Mouse (Mus musculus): ENCODE data around the gene Gm39115. TPM values are rescaled to one million over a fixed set of nuclear protein-coding genes. Genes with fewer than 3 reads are reported as not detected.
"Not testable (repeated sequence)": the region's sequence is repeated elsewhere in the genome, so short reads cannot be mapped to it uniquely, and the experiment has no call there.

The Gm39115 gene
- polyA plus RNA-seq (2015; fragmentation: Nextera tagmentation; extraction: Ambion mirVana) = not detected in 2 replicates

GRCm38 (mm10) chr7:142135934-142136333 lies at the start of gene Gm39115:
Gene Gm39115 (minus strand): TSS chr7:142136034.
- H3K4me2 ChIP-seq (ENCODE audit: low read depth, low read length); ATAC-seq: not testable (repeated sequence)

GRCm38 (mm10) chr7:142181021-142181420 lies 45.2 kb upstream of the Gm39115 start:
- no peak for ATAC-seq

More at GRCm38 (mm10) chr7:142135934-142136333, at the start of gene Gm39115:
- H3K9ac ChIP-seq (ENCODE audit: low read depth, low read length); H3K9me3 ChIP-seq (ENCODE audit: control insufficient read depth, low read length); H3K36me3 ChIP-seq (ENCODE audit: control insufficient read depth, insufficient read depth, low read length); H3K4me3 ChIP-seq (ENCODE audit: low read length); H3K27me3 ChIP-seq (replicated peaks; ENCODE audit: control insufficient read depth, insufficient read depth, low read length); H3K4me1 ChIP-seq (ENCODE audit: control insufficient read depth, insufficient read depth, low read length); H3K27ac ChIP-seq (ENCODE audit: low read length): not testable (repeated sequence)
- 52% methylated on average over 2 of the region's 2 CpGs for WGBS

GRCm38 (mm10) chr7:142178685-142179084 lies 42.9 kb upstream of the Gm39115 start:
- no peaks in the 10 kb centered on the region for H3K9me3 ChIP-seq (ENCODE audit: control insufficient read depth, low read length)
- H3K4me3 ChIP-seq (ENCODE audit: low read length) = no peak overlapping the region
- no peaks in the 10 kb centered on the region for H3K36me3 ChIP-seq (ENCODE audit: control insufficient read depth, insufficient read depth, low read length)
- WGBS = 76% methylated on average over 1 of the region's 1 CpGs
- H3K27me3 ChIP-seq (replicated peaks; ENCODE audit: control insufficient read depth, insufficient read depth, low read length) = no peaks in the 10 kb centered on the region
- no peak overlapping the region for H3K27ac ChIP-seq (ENCODE audit: low read length)
- H3K9ac ChIP-seq (ENCODE audit: low read depth, low read length) = no peak overlapping the region
- no peak overlapping the region for H3K4me2 ChIP-seq (ENCODE audit: low read depth, low read length)
- no peak for ATAC-seq
- no peaks in the 10 kb centered on the region for H3K4me1 ChIP-seq (ENCODE audit: control insufficient read depth, insufficient read depth, low read length)

More at GRCm38 (mm10) chr7:142181021-142181420, 45.2 kb upstream of the Gm39115 start:
- WGBS = 60% methylated on average over 1 of the region's 1 CpGs
- H3K4me2 ChIP-seq (ENCODE audit: low read depth, low read length) = no peak overlapping the region
- H3K9me3 ChIP-seq (ENCODE audit: control insufficient read depth, low read length) = no peaks in the 10 kb centered on the region
- H3K36me3 ChIP-seq (ENCODE audit: control insufficient read depth, insufficient read depth, low read length) = no peaks in the 10 kb centered on the region
- H3K27me3 ChIP-seq (replicated peaks; ENCODE audit: control insufficient read depth, insufficient read depth, low read length) = no peaks in the 10 kb centered on the region
- H3K4me3 ChIP-seq (ENCODE audit: low read length) = no peak overlapping the region
- H3K4me1 ChIP-seq (ENCODE audit: control insufficient read depth, insufficient read depth, low read length) = no peaks in the 10 kb centered on the region
- H3K9ac ChIP-seq (ENCODE audit: low read depth, low read length) = no peak overlapping the region
- no peak overlapping the region for H3K27ac ChIP-seq (ENCODE audit: low read length)

GRCm38 (mm10) chr7:142175905-142176304 lies 40.1 kb upstream of the Gm39115 start, which contains the start of gene Krtap5-2:
Gene Krtap5-2 (minus strand): TSS chr7:142176005.
- not testable (repeated sequence) for H3K27me3 ChIP-seq (replicated peaks; ENCODE audit: control insufficient read depth, insufficient read depth, low read length); ATAC-seq; H3K4me1 ChIP-seq (ENCODE audit: control insufficient read depth, insufficient read depth, low read length); H3K4me2 ChIP-seq (ENCODE audit: low read depth, low read length); H3K9ac ChIP-seq (ENCODE audit: low read depth, low read length); H3K36me3 ChIP-seq (ENCODE audit: control insufficient read depth, insufficient read depth, low read length); H3K9me3 ChIP-seq (ENCODE audit: control insufficient read depth, low read length); H3K4me3 ChIP-seq (ENCODE audit: low read length); H3K27ac ChIP-seq (ENCODE audit: low read length)

GRCm38 (mm10) chr7:142169836-142170235 lies 34.0 kb upstream of the Gm39115 start:
- Histone ChIP-seq H3K36me3 (ENCODE audit: control insufficient read depth, insufficient read depth, low read length) (no peaks in the 10 kb centered on the region), H3K9me3 (ENCODE audit: control insufficient read depth, low read length) (no peaks in the 10 kb centered on the region), H3K4me3 (ENCODE audit: low read length) (no peak overlapping the region), H3K4me1 (ENCODE audit: control insufficient read depth, insufficient read depth, low read length) (no peaks in the 10 kb centered on the region), H3K9ac (ENCODE audit: low read depth, low read length) (no peak overlapping the region), H3K27me3 (replicated peaks; ENCODE audit: control insufficient read depth, insufficient read depth, low read length) (no peaks in the 10 kb centered on the region), H3K27ac (ENCODE audit: low read length) (no peak overlapping the region), H3K4me2 (ENCODE audit: low read depth, low read length) (no peak overlapping the region)
- ATAC-seq = no peak
- WGBS = 50% methylated on average over 3 of the region's 3 CpGs

- not testable (repeated sequence) for H3K36me3 ChIP-seq (ENCODE audit: control insufficient read depth, insufficient read depth, low read length)
Measured at GRCm38 (mm10) chr7:142165639-142166038, 29.8 kb upstream of the Gm39115 start, which contains the start of gene Gm4553. Gene Gm4553 (minus strand): TSS chr7:142165739.

GRCm38 (mm10) chr7:142159366-142159765 lies 23.5 kb upstream of the Gm39115 start:
- no peaks in the 10 kb centered on the region for H3K4me1 ChIP-seq (ENCODE audit: control insufficient read depth, insufficient read depth, low read length)
- H3K27me3 ChIP-seq (replicated peaks; ENCODE audit: control insufficient read depth, insufficient read depth, low read length) = no peaks in the 10 kb centered on the region
- H3K4me3 ChIP-seq (ENCODE audit: low read length) = no peak overlapping the region
- H3K9me3 ChIP-seq (ENCODE audit: control insufficient read depth, low read length) = no peaks in the 10 kb centered on the region
- H3K4me2 ChIP-seq (ENCODE audit: low read depth, low read length) = no peak overlapping the region
- WGBS = 94% methylated on average over 3 of the region's 3 CpGs
- no peak overlapping the region for H3K27ac ChIP-seq (ENCODE audit: low read length)
- H3K9ac ChIP-seq (ENCODE audit: low read depth, low read length) = no peak overlapping the region
- no peaks in the 10 kb centered on the region for H3K36me3 ChIP-seq (ENCODE audit: control insufficient read depth, insufficient read depth, low read length)
- no peak for ATAC-seq

More at GRCm38 (mm10) chr7:142165639-142166038, 29.8 kb upstream of the Gm39115 start, which contains the start of gene Gm4553:
- not testable (repeated sequence) for H3K9me3 ChIP-seq (ENCODE audit: control insufficient read depth, low read length); H3K27me3 ChIP-seq (replicated peaks; ENCODE audit: control insufficient read depth, insufficient read depth, low read length); H3K27ac ChIP-seq (ENCODE audit: low read length); ATAC-seq; H3K9ac ChIP-seq (ENCODE audit: low read depth, low read length); H3K4me1 ChIP-seq (ENCODE audit: control insufficient read depth, insufficient read depth, low read length); H3K4me2 ChIP-seq (ENCODE audit: low read depth, low read length); H3K4me3 ChIP-seq (ENCODE audit: low read length)

GRCm38 (mm10) chr7:142157013-142157412 lies 21.2 kb upstream of the Gm39115 start, which contains the start of gene Gm29735:
Gene Gm29735 (minus strand): TSS chr7:142157113.
- H3K4me2 ChIP-seq (ENCODE audit: low read depth, low read length); H3K9me3 ChIP-seq (ENCODE audit: control insufficient read depth, low read length); H3K9ac ChIP-seq (ENCODE audit: low read depth, low read length); ATAC-seq; H3K4me1 ChIP-seq (ENCODE audit: control insufficient read depth, insufficient read depth, low read length); H3K27ac ChIP-seq (ENCODE audit: low read length); H3K36me3 ChIP-seq (ENCODE audit: control insufficient read depth, insufficient read depth, low read length); H3K4me3 ChIP-seq (ENCODE audit: low read length); H3K27me3 ChIP-seq (replicated peaks; ENCODE audit: control insufficient read depth, insufficient read depth, low read length): not testable (repeated sequence)
- 37% methylated on average over 2 of the region's 2 CpGs for WGBS

GRCm38 (mm10) chr7:142155308-142155707 lies 19.5 kb upstream of the Gm39115 start:
- Histone ChIP-seq H3K27me3 (replicated peaks; ENCODE audit: control insufficient read depth, insufficient read depth, low read length) (no peaks in the 10 kb centered on the region), H3K27ac (ENCODE audit: low read length) (no peak overlapping the region), H3K4me1 (ENCODE audit: control insufficient read depth, insufficient read depth, low read length) (no peaks in the 10 kb centered on the region), H3K36me3 (ENCODE audit: control insufficient read depth, insufficient read depth, low read length) (no peaks in the 10 kb centered on the region), H3K9ac (ENCODE audit: low read depth, low read length) (no peak overlapping the region), H3K4me2 (ENCODE audit: low read depth, low read length) (no peak overlapping the region), H3K9me3 (ENCODE audit: control insufficient read depth, low read length) (no peaks in the 10 kb centered on the region), H3K4me3 (ENCODE audit: low read length) (no peak overlapping the region)
- ATAC-seq = no peak
- 41% methylated on average over 1 of the region's 1 CpGs for WGBS

- no peak for ATAC-seq
- WGBS = 79% methylated on average over 4 of the region's 4 CpGs
Measured at GRCm38 (mm10) chr7:142152191-142152590, 16.4 kb upstream of the Gm39115 start.

More at GRCm38 (mm10) chr7:142152191-142152590, 16.4 kb upstream of the Gm39115 start:
- no peaks in the 10 kb centered on the region for H3K27me3 ChIP-seq (replicated peaks; ENCODE audit: control insufficient read depth, insufficient read depth, low read length)
- H3K9ac ChIP-seq (ENCODE audit: low read depth, low read length) = no peak overlapping the region
- H3K4me2 ChIP-seq (ENCODE audit: low read depth, low read length) = no peak overlapping the region
- no peaks in the 10 kb centered on the region for H3K4me1 ChIP-seq (ENCODE audit: control insufficient read depth, insufficient read depth, low read length)
- H3K36me3 ChIP-seq (ENCODE audit: control insufficient read depth, insufficient read depth, low read length) = no peaks in the 10 kb centered on the region
- H3K27ac ChIP-seq (ENCODE audit: low read length) = no peak overlapping the region
- H3K9me3 ChIP-seq (ENCODE audit: control insufficient read depth, low read length) = no peaks in the 10 kb centered on the region
- no peak overlapping the region for H3K4me3 ChIP-seq (ENCODE audit: low read length)

Data from intestine, embryonic 16.5 days (tissue).